Mouse (Mus musculus) midbrain, embryonic 14.5 days (tissue): ENCODE data around the gene Ppp1r12a. TPM values are rescaled to one million over a fixed set of nuclear protein-coding genes. Genes with fewer than 3 reads are reported as not detected.

Source experiments
- ATAC-seq: fragments of 200-750 bp; cut with Nextera tagmentation; 2 replicates; pipeline ENCODE4 v1.8.0; 2017; ENCODE audit warnings: moderate number of reproducible peaks, moderate library complexity; ENCODE audit not compliant: low FRiP score, low TSS enrichment
- DNase-seq: peaks from one replicate; pipeline ENCODE4 v3.0.0-alpha.2; 2015
- H3K27ac ChIP-seq: fragments of 300-500 bp; sonication (generic); replicated peaks from 2 replicates; pipeline ENCODE4 v1.5.1; 2014; ENCODE audit warnings: mild to moderate bottlenecking, low read depth, low read length, moderate library complexity
- H3K27me3 ChIP-seq: fragments of 300-500 bp; sonication (generic); 2 replicates; pipeline ENCODE4 v1.6.1; 2014; ENCODE audit warnings: low read length, control low read depth, mixed read lengths; ENCODE audit not compliant: control insufficient read depth, insufficient read depth
- H3K36me3 ChIP-seq: fragments of 300-500 bp; sonication (generic); 2 replicates; pipeline ENCODE4 v1.6.1; 2014; ENCODE audit warnings: low read length, control low read depth; ENCODE audit not compliant: control insufficient read depth, insufficient read depth
- H3K4me1 ChIP-seq: fragments of 300-500 bp; sonication (generic); 2 replicates; pipeline ENCODE4 v1.6.1; 2014; ENCODE audit warnings: mild to moderate bottlenecking, antibody characterized with exemption, low read length, control low read depth; ENCODE audit not compliant: control insufficient read depth, insufficient read depth
- H3K4me2 ChIP-seq: fragments of 300-500 bp; sonication (generic); 2 replicates; pipeline ENCODE4 v1.6.1; 2014; ENCODE audit warnings: mild to moderate bottlenecking, low read length, moderate library complexity
- H3K4me3 ChIP-seq: fragments of 300-500 bp; sonication (generic); replicated peaks from 2 replicates; pipeline ENCODE4 v1.5.1; 2014; ENCODE audit warnings: low read depth, low read length
- H3K9ac ChIP-seq: fragments of 300-500 bp; sonication (generic); replicated peaks from 2 replicates; pipeline ENCODE4 v1.6.1; 2014; ENCODE audit warnings: mild to moderate bottlenecking, low read length, moderate library complexity
- H3K9me3 ChIP-seq: fragments of 300-500 bp; sonication (generic); 2 replicates; pipeline ENCODE4 v1.6.1; 2016; ENCODE audit warnings: low read length, control low read depth, mixed read lengths; ENCODE audit not compliant: control insufficient read depth
- WGBS: fragments of 180-500 bp; shearing (Covaris S2); extraction: QIAGEN DNeasy Blood & Tissue Kit; methylation state at CpG from one replicate; pipeline ENCODE4 v1.1.7; 2014; 5-methylcytosine and 5-hydroxymethylcytosine counted together
- polyA plus RNA-seq: library from polyadenylated mRNA; unstranded; fragments of >200 nt; fragmentation: Nextera tagmentation; extraction: Ambion mirVana; gene quantifications from 2 replicates; pipeline ENCODE4 v1.2.1, GENCODE M21; 2014

Ppp1r12a gene
- polyA plus RNA-seq, 1 experiment from 2014 or later, result 76.2 TPM

DNA sequence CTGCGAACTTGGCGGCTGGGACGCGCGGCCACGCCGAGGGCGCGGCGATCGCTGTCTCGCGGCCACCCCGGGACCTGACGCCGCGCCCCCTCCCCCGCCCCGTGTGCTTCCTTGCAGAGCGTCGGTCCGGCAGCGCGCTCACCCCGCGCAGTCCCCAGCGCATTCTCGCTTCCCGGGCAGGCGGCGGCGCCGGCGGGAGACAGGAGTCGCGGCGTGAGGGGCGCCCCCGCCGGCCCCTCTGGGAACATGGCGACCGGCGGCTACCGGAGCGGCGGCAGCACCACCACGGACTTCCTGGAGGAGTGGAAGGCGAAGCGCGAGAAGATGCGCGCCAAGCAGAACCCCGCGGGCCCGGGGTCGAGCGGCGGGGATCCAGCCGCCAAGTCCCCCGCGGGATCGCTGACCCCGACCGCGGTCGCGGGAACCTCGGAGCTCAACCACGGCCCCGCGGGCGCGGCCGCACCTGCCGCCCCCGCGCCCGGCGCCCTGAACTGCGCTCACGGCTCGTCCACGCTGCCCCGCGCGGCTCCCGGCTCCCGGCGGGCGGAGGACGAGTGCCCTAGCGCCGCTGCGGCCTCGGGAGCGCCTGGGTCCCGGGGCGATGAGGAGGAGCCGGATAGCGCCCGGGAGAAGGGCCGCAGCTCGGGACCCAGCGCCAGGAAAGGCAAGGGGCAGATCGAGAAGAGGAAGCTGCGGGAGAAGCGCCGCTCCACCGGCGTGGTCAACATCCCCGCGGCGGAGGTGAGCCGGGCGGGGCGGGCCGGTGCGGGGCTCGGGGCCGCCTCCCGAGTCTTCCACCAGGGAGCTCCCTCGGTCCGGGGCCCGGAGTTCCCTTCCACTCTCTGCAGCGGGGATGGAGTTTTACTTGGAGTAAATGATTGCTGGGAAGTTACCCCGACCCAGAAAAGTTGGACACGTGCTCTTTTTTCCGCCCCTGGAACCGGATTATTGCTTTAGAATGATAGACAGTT, 170.9 kb downstream of the Ppp1r12a start:
- Histone ChIP-seq H3K9me3 (no peaks in the 10 kb centered on the region), H3K36me3 (no peaks in the 10 kb centered on the region), H3K9ac (peak overlapping the region; percentile 56), H3K27ac (peak overlapping the region; percentile 37; the same call in 1 of the 2 replicates), H3K27me3 (peaks cover 13% of the 10 kb centered on the region; the same call in 1 of the 2 replicates), H3K4me1 (0 out of 2 replicates have a peak, but pooled peaks cover 4% of the 10 kb centered on the region), H3K4me2 (peak overlapping the region; percentile 98), H3K4me3 (peak overlapping the region; percentile 72)
- WGBS, result under 1% methylated on average over 127 of the region's 129 CpGs
- DNase-seq (peak; percentile 74), ATAC-seq (peak; percentile 70)

DNA sequence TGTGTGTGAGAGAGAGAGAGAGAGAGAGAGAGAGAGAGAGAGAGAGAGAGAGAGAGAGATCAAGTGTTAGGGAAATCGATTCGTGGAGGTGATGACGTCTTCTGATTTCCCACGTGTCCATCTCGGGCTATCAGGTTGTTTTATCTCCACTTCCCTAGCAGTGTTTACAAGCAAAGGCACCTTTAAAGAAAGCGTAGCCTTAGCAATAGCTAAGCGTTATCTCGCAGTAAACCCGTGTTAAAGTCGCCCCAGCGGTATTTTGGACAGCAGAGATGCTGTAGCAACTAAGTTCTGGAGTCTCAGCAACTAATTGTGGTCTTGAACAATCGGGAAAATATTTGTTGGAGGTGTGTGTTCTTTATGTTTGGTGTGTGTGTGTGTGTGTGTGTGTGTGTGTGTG, 171.6 kb downstream of the Ppp1r12a start:
- Histone ChIP-seq H3K9ac (no peak overlapping the region), H3K9me3 (no peaks in the 10 kb centered on the region)
- 4% methylated on average over 12 of the region's 12 CpGs for WGBS

More for the DNA sequence above, 171.6 kb downstream of the Ppp1r12a start:
- peak; percentile 47 for DNase-seq
- Histone ChIP-seq H3K4me3 (peak overlapping the region; percentile 72), H3K36me3 (no peaks in the 10 kb centered on the region), H3K27ac (no peak overlapping the region), H3K27me3 (peaks cover 13% of the 10 kb centered on the region; the same call in 1 of the 2 replicates), H3K4me2 (peak overlapping the region; percentile 98), H3K4me1 (0 out of 2 replicates have a peak, but pooled peaks cover 4% of the 10 kb centered on the region)
- no peak for ATAC-seq

Other genes with a start within 250 kb of the Ppp1r12a start
- 2.2 and 2.7 TPM in 2 replicates for gene Pawr, start 169.9 kb downstream of the Ppp1r12a start, polyA plus RNA-seq